Mouse (Mus musculus): ENCODE data around the gene Kif21b.

- TF ChIP-seq EP300 (IDR thresholded peaks at IDR 0.05) (no peak), CTCF (IDR thresholded peaks at IDR 0.05) (no peak)
Observed at GRCm38 (mm10) chr1:136225846-136226245, 94.7 kb downstream of the Kif21b start.
